Mouse (Mus musculus) right cerebral cortex, postnatal 36 days (tissue): ENCODE results near the gene Rps10.

ENCODE experiments used
- DNase-seq, 2 experiments: peaks; one replicate each; pipeline ENCODE4 v3.0.0; 2022; ENCODE audit warnings: low spot score in 2 of 2, mixed read lengths in 1 of 2

Gene Rps10

GRCm38 (mm10) chr17:27636132-27637020, at the start of gene Rps10:
Gene Rps10, minus strand, starts transcription at chr17:27636669.
- no peak for DNase-seq

DNA sequence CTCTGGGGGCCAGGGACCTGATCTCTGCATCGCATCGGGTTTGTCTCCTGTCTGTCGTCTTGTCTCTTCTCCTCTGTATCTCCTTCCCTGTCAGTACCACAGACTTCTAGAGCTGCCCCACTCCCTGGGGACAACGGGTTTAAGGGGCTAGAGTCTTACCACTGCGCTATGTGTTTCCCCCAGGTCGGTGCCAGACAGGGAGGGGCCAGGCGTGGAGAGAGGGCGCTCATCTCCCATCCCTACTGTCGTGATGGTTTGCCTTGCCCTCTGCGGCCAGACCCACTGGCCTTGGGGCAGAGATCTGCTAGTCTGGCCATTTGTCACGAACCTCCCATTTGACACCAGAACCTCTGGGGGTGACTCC, 49.1 kb upstream of the Rps10 start:
- no peak for DNase-seq

DNA sequence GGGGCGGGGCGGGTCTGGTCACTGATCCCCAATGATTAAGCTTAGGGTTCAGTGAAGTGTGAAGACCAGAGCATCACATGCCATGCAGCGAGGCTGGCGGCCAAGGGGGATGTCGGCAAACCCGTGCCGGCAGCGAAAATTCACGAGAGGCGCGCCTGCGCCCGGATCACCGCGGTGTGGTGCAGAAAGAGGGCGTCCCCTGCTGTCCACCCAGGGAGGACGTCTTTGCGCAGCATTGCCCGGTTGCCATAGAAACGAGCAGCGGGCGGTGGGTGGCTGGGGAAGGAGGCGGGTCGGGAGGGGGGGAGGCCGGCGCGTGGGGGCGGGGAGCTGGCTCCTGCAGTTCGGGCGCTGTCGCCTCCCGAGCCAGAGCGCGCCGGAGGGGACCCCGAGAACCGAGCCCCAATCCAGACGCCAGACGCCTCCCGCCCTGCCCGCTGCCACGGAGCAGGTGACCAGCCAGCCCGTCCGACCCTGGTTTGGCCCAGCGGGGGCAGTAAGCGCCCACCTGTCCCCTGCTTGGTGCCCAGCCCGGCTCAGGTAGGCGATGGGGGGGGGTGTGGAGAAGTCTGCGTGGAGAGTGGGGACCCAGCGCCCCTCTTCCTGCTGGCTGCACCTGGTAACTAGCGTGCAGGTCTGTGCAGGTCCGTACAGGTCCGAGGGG, 48.5 kb upstream of the Rps10 start:
- DNase-seq, result peak; percentile 78 to 84

GRCm38 (mm10) chr17:27678924-27679813, 42.7 kb upstream of the Rps10 start:
- no peak for DNase-seq

DNA sequence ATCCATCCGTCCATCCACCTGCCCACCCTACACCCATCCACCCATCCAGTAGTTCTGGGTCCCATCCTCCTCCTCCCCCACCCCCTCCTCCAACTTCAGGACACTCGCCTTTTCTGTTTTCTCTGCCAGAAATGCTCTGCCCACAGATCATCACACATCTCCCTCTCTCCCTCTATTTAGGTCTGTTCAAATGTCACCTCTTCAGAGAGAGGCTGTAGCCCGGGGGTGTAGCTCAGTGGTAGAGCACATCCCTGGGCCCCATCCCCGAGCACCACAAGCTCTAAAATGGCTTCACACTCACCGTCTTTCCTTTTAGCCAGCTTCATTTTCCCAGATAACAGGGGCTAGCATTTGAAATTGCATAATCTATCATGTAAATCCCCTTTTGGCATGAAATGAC, 41.3 kb upstream of the Rps10 start:
- DNase-seq, result no peak

- no peak for DNase-seq
Measured at GRCm38 (mm10) chr17:27676270-27676669, 39.8 kb upstream of the Rps10 start.

DNA sequence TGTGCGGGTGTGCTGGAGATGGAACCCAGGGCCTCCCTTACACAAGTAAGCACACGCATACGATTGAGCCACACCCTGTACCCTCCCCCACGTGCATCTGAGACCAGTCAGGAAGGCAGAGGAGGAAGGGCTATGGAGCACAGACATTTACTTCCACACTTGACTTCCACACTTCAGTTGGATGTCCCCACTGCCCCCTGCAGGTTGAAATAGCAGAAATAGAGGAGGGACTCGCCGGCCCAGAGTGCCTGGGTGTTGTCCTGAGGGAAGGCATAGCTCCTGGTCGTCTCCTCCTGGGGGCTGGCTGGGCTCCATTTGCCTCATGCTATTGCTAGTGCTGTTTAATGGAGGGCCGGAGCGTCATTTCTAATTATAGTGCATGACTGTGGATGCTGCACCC, 39.0 kb upstream of the Rps10 start:
- no peak for DNase-seq

- DNase-seq, result no peak
Measured at GRCm38 (mm10) chr17:27673945-27674344, 37.5 kb upstream of the Rps10 start.

DNA sequence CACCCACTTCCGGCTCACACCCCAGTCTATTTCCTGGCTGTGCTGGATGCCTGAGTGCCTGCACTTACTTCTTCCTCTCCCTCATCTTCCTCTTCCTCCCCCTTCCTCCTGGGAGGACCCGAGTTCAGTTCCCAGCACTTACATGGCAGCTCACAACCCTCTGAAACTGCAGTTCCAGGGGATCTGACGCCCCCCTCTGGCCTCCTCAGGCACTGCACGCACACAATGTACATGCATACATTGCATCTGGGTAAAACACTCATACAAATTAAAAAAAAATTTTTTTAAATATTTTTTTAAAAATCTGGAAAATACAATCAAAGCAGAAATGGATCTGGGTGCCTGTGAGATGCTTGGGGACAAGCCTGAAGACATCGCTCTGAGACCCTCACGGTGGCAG, 35.3 kb upstream of the Rps10 start:
- DNase-seq, result no peak

DNA sequence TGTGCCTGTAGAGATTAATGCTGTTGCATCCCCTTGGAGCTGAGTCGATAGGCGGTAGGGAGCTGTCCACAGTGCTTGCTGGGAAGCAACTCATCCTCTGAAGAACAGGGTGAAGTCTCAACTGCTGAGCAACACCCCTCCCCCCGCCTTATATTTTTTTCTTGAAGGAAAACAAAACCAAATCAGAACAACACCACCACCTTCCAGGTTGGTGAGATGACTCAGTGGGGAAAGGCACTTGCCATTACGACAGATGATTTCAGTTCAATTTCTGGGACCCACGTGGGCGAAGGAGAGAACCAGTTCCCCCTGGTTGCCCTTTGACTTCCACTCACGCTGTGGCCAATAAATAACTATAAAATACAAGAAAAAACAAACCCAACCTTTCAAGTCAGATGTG, 22.3 kb upstream of the Rps10 start:
- DNase-seq, result no peak

DNA sequence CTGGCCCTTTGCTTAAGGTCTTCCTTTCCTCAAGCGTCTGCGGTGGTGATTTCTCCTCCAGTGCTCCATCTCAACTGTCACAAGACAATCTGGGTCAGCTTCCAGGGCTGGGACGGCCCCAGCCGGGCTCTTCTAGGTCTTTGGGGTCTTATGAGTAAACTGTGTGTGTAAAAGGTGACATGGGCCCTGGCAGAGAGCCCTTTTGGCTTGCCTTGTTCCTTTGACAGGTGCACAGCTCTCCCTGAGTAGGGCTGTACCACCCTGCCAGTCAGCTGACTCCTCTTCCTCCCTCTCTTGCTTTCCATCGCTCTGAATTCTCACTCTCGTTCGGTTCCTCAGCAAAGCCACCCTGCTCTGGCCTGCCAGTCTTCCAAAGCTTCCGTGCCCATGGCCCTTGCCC, 20.7 kb upstream of the Rps10 start:
- DNase-seq, result no peak

DNA sequence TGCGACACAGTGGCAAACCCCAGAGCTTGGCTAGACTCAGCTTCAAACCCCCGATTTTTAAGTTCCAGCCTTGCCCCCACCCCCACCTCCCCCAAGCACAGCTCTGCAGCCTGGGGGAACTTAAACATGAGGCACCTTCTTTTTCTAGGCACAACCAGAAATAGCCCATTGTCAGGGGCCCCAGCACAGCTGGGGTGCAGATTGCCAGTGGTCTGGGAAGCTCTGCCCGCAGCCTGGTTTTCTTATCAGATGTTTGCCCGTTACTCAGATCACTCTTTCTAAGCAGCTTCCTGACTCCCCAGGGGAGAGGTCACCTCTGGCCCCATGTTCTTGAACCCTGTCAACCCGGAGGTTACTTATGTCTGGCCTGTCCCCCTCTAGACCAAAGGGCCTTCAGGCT, 19.9 kb upstream of the Rps10 start:
- no peak for DNase-seq

DNA sequence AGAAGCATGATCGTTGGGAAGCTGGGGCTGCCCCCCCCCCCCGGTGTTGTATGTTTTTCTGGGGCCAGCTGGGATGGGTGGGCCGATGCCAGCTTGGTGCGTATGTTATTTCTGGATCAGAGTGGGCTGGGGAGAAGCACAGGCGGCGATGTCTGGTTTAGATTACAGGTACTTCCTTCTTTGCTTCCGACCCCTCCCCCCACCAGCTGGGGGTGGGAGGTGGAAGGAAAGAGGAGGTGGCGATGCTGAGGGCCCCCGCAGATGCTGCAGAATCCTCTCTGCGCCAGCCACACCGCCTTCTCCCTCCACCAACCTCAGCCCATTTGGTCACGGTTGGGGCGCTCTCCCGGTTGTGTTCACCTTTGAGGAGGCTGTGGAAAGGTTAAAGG, 19.5 kb upstream of the Rps10 start:
- peak; percentile 74 to 77 for DNase-seq

DNA sequence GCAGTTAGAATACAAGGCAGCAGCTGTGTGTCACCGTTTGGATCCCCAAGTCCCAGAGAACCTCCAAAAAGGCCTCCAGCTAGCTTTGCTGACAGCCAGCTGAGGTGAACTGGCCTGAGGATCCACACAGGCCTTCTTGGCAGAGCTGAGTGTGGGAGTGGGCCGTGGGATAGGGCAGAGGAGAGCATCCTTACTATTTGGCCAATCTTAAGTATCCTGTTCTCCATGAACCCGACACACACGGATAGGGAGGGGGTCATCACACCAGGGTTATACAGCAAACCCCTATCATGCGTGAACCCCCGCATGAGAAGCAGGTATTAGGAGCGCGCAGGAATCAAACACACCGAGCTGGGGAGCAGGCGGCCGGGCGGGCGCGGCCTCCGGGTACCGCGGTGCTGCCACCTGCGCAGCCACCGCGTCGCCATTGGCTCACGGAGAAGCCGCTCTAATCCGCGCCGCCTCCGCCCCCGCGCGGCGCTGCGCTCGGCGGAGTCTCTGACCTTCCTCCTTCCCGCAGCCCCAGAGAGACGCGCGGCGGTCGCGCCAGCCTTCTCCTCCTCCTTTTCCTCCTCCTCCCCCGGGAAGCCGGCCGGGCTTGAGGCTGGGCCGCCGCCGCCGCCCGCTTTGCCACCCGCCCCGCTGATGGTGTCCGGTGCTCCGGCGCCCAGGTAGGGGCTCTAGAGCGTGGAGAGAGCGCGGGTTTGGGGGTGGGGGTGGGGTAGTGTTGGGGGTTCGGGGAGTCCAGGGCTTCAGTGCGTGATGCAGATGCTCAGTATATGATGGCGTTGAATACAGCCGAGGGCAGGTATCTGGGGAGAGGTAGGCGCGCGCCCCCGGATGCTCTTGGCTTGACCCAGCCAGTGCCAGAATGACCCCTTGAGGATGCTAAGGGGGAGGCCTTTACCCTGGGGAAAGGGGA, 18.9 kb upstream of the Rps10 start, which contains the start of gene Pacsin1:
Gene Pacsin1 (plus strand): TSS at position 421 of the 922 bp plus-strand sequence.
- DNase-seq, result peak; percentile 75 to 77

- no peak for DNase-seq
Measured at GRCm38 (mm10) chr17:27653253-27653959, 16.9 kb upstream of the Rps10 start.

GRCm38 (mm10) chr17:27652046-27652790, 15.7 kb upstream of the Rps10 start:
- DNase-seq, result no peak

DNA sequence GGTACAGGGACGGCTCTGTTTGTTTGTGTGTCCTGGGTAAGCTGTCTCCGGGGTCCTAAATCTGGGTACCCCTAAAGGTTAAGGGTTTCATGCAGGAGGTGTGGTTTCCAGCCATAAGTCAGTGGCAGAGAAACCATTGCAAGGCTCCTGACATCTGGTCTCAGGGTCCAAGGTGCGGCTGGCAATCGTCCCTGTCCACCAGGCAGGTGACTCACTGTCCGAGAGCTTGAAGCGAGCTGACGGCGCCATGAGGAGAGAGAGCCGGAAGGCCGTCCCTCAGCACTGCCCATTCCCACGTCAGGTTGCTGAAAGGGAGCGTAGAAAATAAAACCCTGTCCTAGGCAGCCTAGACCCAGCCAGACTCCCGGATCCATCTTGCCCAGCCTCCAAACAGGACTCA, 14.1 kb upstream of the Rps10 start:
- no peak for DNase-seq

- no peak for DNase-seq
Measured at GRCm38 (mm10) chr17:27650160-27650559, 13.7 kb upstream of the Rps10 start.

DNA sequence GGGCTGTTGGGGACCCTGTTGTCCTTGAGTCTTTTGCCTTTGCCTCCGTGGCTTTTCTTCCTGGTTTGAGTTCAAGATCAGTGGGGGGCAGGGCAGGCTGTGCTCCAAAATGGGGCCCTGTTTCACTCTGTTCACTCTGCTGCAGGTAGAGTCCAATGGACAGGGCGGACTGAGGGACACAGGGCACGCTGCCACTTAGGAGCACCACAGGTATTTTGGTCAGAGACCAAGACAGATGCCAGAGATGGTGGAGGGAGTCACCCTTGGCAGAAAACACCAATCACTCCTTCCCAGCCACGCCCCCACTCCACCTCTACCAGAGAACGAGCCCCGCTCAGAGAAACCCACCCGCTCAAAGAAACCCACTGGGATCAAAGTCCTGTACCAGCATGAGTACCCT, 9.3 kb upstream of the Rps10 start:
- DNase-seq, result no peak

GRCm38 (mm10) chr17:27644572-27644971, 8.1 kb upstream of the Rps10 start:
- DNase-seq, result no peak
